8 mouse cellular contexts compared by ENCODE assay signal in genomic region chr5:105858754-105859694, GRCm38 (mm10). TPM values are rescaled to one million over a fixed set of nuclear protein-coding genes. Genes with fewer than 3 reads are reported as not detected.
A peak's percentile ranks its signal among the peaks of the same experiment; 100 is the strongest.
DNase-seq lines count a peak whose midpoint lies in the region; ATAC-seq lines count a peak whose summit lies in the region.

No protein-coding gene starts in this region.

- H3K4me3 ChIP-seq in embryonic facial prominence, embryonic 10.5 days = no peak overlapping the region
- no peak overlapping the region for H3K4me3 ChIP-seq in kidney, embryonic 16.5 days (ENCODE audit: low read length)

- no peak overlapping the region for H3K4me2 ChIP-seq in kidney, embryonic 16.5 days (replicated peaks; ENCODE audit: low read depth, low read length)

- no peaks in the 10 kb centered on the region for H3K27me3 ChIP-seq in embryonic facial prominence, embryonic 10.5 days (replicated peaks; ENCODE audit: low read depth, poor library complexity, severe bottlenecking)
- no peaks in the 10 kb centered on the region for H3K27me3 ChIP-seq in kidney, embryonic 16.5 days (ENCODE audit: insufficient read depth, low read length)

- WGBS in embryonic facial prominence, embryonic 10.5 days = 47% methylated on average over 8 of the region's 8 CpGs
- 49% methylated on average over 8 of the region's 8 CpGs for WGBS in kidney, embryonic 16.5 days

- H3K9me3 ChIP-seq in embryonic facial prominence, embryonic 10.5 days = no peaks in the 10 kb centered on the region
- H3K9me3 ChIP-seq in kidney, embryonic 16.5 days (ENCODE audit: low read length) = no peaks in the 10 kb centered on the region

- intact Hi-C loops in gastrocnemius, postnatal 14 days (cut with DNase I; ENCODE audit: low total_unique reads) = no loop called here
- intact Hi-C loops in gastrocnemius, postnatal 36 days (cut with DNase I) = no loop called here

- ATAC-seq in kidney, embryonic 16.5 days (ENCODE audit: low FRiP score, low TSS enrichment) = 0 out of 2 replicates have a peak, but pooled peaks have one; percentile 49

- no peaks in the 10 kb centered on the region for H3K36me3 ChIP-seq in embryonic facial prominence, embryonic 10.5 days (replicated peaks)
- H3K36me3 ChIP-seq in kidney, embryonic 16.5 days (ENCODE audit: insufficient read depth, low read length) = no peaks in the 10 kb centered on the region

- peaks cover 37% of the 10 kb centered on the region for H3K4me1 ChIP-seq in embryonic facial prominence, embryonic 10.5 days
- H3K4me1 ChIP-seq in kidney, embryonic 16.5 days (ENCODE audit: insufficient read depth, low read length) = peaks cover 26% of the 10 kb centered on the region; the same call in 1 of the 2 replicates

- peak overlapping the region; percentile 81 for H3K27ac ChIP-seq in embryonic facial prominence, embryonic 10.5 days (replicated peaks)
- peak overlapping the region; percentile 60 for H3K27ac ChIP-seq in kidney, embryonic 16.5 days (ENCODE audit: low read length)

- DNase-seq in gastrocnemius, postnatal 14 days = peak; percentile 27
- no peak for DNase-seq in gastrocnemius, postnatal 36 days
- DNase-seq in embryonic facial prominence, embryonic 10.5 days (ENCODE audit: low spot score) = peak; percentile 70
- DNase-seq in lung, postnatal 14 days = peak; percentile 70
- DNase-seq in retina, postnatal 1 day = no peak
- DNase-seq in layer of hippocampus, adult 9-11 months = no peak
- DNase-seq in thymus, postnatal 14 days = no peak

- no peak overlapping the region for H3K9ac ChIP-seq in kidney, embryonic 16.5 days (replicated peaks; ENCODE audit: low read length)

RNA-seq across cellular contexts. Expression of gene Zfp326, which starts 17.3 kb away (rescaled TPM):
- total RNA-seq in gastrocnemius, postnatal 14 days (2021) = 10 to 100 TPM in 1 of 2 experiments, 1 to 10 TPM in 1; 8.4 to 10.6 TPM
- 1 to 10 TPM; 6.2 to 9.5 TPM for total RNA-seq in gastrocnemius, postnatal 36 days (2021)
- polyA plus RNA-seq in embryonic facial prominence, embryonic 10.5 days (2016; fragmentation: Nextera tagmentation; extraction: Ambion mirVana) = 53.4 and 56.2 TPM in 2 replicates
- polyA plus RNA-seq in kidney, embryonic 16.5 days (2015; fragmentation: Nextera tagmentation; extraction: Ambion mirVana) = 36.9 and 40.0 TPM in 2 replicates

Comparison
In these comparisons a context has a peak if more than half of its experiments do, and no peak if none do; other contexts are left out.
1. DNase-seq: peak in gastrocnemius, postnatal 14 days (single experiment), embryonic facial prominence, embryonic 10.5 days (single experiment) and lung, postnatal 14 days (single experiment); none in gastrocnemius, postnatal 36 days (0 of 2), retina, postnatal 1 day (single experiment), layer of hippocampus, adult 9-11 months (single experiment) and thymus, postnatal 14 days (single experiment).